Mouse (Mus musculus): Measurements from ENCODE around the gene Olfr1324. TPM values are rescaled to one million over a fixed set of nuclear protein-coding genes. Genes with fewer than 3 reads are reported as not detected.
"Not testable (repeated sequence)": the region's sequence is repeated elsewhere in the genome, so short reads cannot be mapped to it uniquely, and the experiment has no call there.

The Olfr1324 gene
- total RNA-seq (2014; rRNA removed; ENCODE audit: low replicate concordance): not detected in 2 replicates
- not detected in 2 replicates for polyA plus RNA-seq (2015; fragmentation: Nextera tagmentation; extraction: Ambion mirVana)

DNA sequence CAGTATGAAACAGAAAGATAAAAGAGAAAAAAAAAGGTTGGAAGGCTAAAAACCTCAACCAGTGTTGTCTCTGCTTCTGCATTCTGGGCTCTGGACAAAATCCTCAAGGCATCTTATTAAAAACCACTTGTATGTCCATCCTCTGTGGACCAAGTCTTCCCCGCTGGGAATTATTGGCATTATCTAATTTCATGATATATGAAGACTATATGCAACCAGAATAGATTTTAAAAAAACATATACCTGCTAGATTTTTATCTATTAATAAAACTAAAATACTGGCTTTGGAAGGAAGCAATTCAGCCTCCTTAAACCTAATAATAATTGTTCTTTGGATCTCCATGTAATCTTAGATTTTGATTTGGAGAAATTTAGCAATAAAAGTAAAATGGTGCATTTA lies at the start of gene Olfr1324:
TSS of gene Olfr1324 (minus strand) at position 101 of the 400 bp plus-strand sequence.
- TF ChIP-seq CTCF (IDR thresholded peaks at IDR 0.05; ENCODE audit: low read depth) (no peak), EP300 (IDR thresholded peaks at IDR 0.05; ENCODE audit: low read depth) (no peak)
- Histone ChIP-seq H3K36me3 (replicated peaks; ENCODE audit: control insufficient read depth, insufficient read depth, low read length) (no peaks in the 10 kb centered on the region), H3K27me3 (ENCODE audit: control insufficient read depth, insufficient read depth, low read length) (no peaks in the 10 kb centered on the region), H3K4me3 (ENCODE audit: low read depth, low read length) (no peak within 1 kb of the TSS), H3K9me3 (replicated peaks; ENCODE audit: control insufficient read depth, low read length) (no peaks in the 10 kb centered on the region), H3K27ac (ENCODE audit: low read depth) (no peak within 1 kb of the TSS), H3K4me1 (ENCODE audit: control insufficient read depth, insufficient read depth) (no peaks in the 10 kb centered on the region), H3K9ac (replicated peaks; ENCODE audit: low read depth, low read length) (no peak within 1 kb of the TSS), H3K4me2 (ENCODE audit: low read depth, low read length) (no peak within 1 kb of the TSS)
- whole genome bisulfite sequencing: 59% methylated on average over 1 of the region's 1 CpGs
- DNase-seq (ENCODE audit: low spot score): no peak
- no peak for ATAC-seq (ENCODE audit: insufficient read depth, low read depth)

- WGBS: 69% methylated on average over 6 of the region's 6 CpGs
- not testable (repeated sequence) for H3K4me3 ChIP-seq (ENCODE audit: low read depth, low read length); H3K4me1 ChIP-seq (ENCODE audit: control insufficient read depth, insufficient read depth); H3K27me3 ChIP-seq (ENCODE audit: control insufficient read depth, insufficient read depth, low read length); H3K36me3 ChIP-seq (replicated peaks; ENCODE audit: control insufficient read depth, insufficient read depth, low read length); DNase-seq (ENCODE audit: low spot score); H3K27ac ChIP-seq (ENCODE audit: low read depth); H3K9me3 ChIP-seq (replicated peaks; ENCODE audit: control insufficient read depth, low read length); H3K4me2 ChIP-seq (ENCODE audit: low read depth, low read length); H3K9ac ChIP-seq (replicated peaks; ENCODE audit: low read depth, low read length); ATAC-seq (ENCODE audit: insufficient read depth, low read depth)
Measured at GRCm38 (mm10) chrX:50470341-50470740, 42.0 kb upstream of the Olfr1324 start.

GRCm38 (mm10) chrX:50456136-50456535 lies 27.8 kb upstream of the Olfr1324 start:
- no peaks in the 10 kb centered on the region for H3K27me3 ChIP-seq (ENCODE audit: control insufficient read depth, insufficient read depth, low read length)
- no peak overlapping the region for H3K4me2 ChIP-seq (ENCODE audit: low read depth, low read length)
- no peak overlapping the region for H3K4me3 ChIP-seq (ENCODE audit: low read depth, low read length)
- TF ChIP-seq CTCF (IDR thresholded peaks at IDR 0.05; ENCODE audit: low read depth) (no peak), EP300 (IDR thresholded peaks at IDR 0.05; ENCODE audit: low read depth) (no peak)
- H3K36me3 ChIP-seq (replicated peaks; ENCODE audit: control insufficient read depth, insufficient read depth, low read length): no peaks in the 10 kb centered on the region
- no peak overlapping the region for H3K27ac ChIP-seq (ENCODE audit: low read depth)
- no peaks in the 10 kb centered on the region for H3K4me1 ChIP-seq (ENCODE audit: control insufficient read depth, insufficient read depth)
- no peak for ATAC-seq (ENCODE audit: insufficient read depth, low read depth)
- H3K9me3 ChIP-seq (replicated peaks; ENCODE audit: control insufficient read depth, low read length): no peaks in the 10 kb centered on the region
- DNase-seq (ENCODE audit: low spot score): no peak
- WGBS: 69% methylated on average over 1 of the region's 1 CpGs
- no peak overlapping the region for H3K9ac ChIP-seq (replicated peaks; ENCODE audit: low read depth, low read length)

GRCm38 (mm10) chrX:50443352-50443751 lies 15.1 kb upstream of the Olfr1324 start:
- DNase-seq (ENCODE audit: low spot score) (no peak), ATAC-seq (ENCODE audit: insufficient read depth, low read depth) (no peak)
- no peaks in the 10 kb centered on the region for H3K9me3 ChIP-seq (replicated peaks; ENCODE audit: control insufficient read depth, low read length)
- no peak overlapping the region for H3K4me3 ChIP-seq (ENCODE audit: low read depth, low read length)
- no peak for TF ChIP-seq CTCF (IDR thresholded peaks at IDR 0.05; ENCODE audit: low read depth)
- TF ChIP-seq EP300 (IDR thresholded peaks at IDR 0.05; ENCODE audit: low read depth): no peak
- whole genome bisulfite sequencing: 74% methylated on average over 1 of the region's 1 CpGs
- no peaks in the 10 kb centered on the region for H3K36me3 ChIP-seq (replicated peaks; ENCODE audit: control insufficient read depth, insufficient read depth, low read length)
- no peaks in the 10 kb centered on the region for H3K4me1 ChIP-seq (ENCODE audit: control insufficient read depth, insufficient read depth)
- H3K4me2 ChIP-seq (ENCODE audit: low read depth, low read length): no peak overlapping the region
- H3K27me3 ChIP-seq (ENCODE audit: control insufficient read depth, insufficient read depth, low read length): no peaks in the 10 kb centered on the region
- no peak overlapping the region for H3K27ac ChIP-seq (ENCODE audit: low read depth)
- H3K9ac ChIP-seq (replicated peaks; ENCODE audit: low read depth, low read length): no peak overlapping the region

- Histone ChIP-seq H3K4me3 (ENCODE audit: low read depth, low read length) (no peak overlapping the region), H3K4me1 (ENCODE audit: control insufficient read depth, insufficient read depth) (no peaks in the 10 kb centered on the region), H3K9ac (replicated peaks; ENCODE audit: low read depth, low read length) (no peak overlapping the region), H3K36me3 (replicated peaks; ENCODE audit: control insufficient read depth, insufficient read depth, low read length) (no peaks in the 10 kb centered on the region), H3K4me2 (ENCODE audit: low read depth, low read length) (no peak overlapping the region), H3K27ac (ENCODE audit: low read depth) (no peak overlapping the region), H3K9me3 (replicated peaks; ENCODE audit: control insufficient read depth, low read length) (no peaks in the 10 kb centered on the region), H3K27me3 (ENCODE audit: control insufficient read depth, insufficient read depth, low read length) (no peaks in the 10 kb centered on the region)
- 86% methylated on average over 1 of the region's 1 CpGs for WGBS
- no peak for DNase-seq (ENCODE audit: low spot score)
- TF ChIP-seq CTCF (IDR thresholded peaks at IDR 0.05; ENCODE audit: low read depth) (no peak), EP300 (IDR thresholded peaks at IDR 0.05; ENCODE audit: low read depth) (no peak)
- no peak for ATAC-seq (ENCODE audit: insufficient read depth, low read depth)
Measured at GRCm38 (mm10) chrX:50442696-50443095, 14.4 kb upstream of the Olfr1324 start.

GRCm38 (mm10) chrX:50432499-50432898 lies 4.2 kb upstream of the Olfr1324 start:
- Histone ChIP-seq H3K9me3 (replicated peaks; ENCODE audit: control insufficient read depth, low read length) (no peaks in the 10 kb centered on the region), H3K27ac (ENCODE audit: low read depth) (no peak overlapping the region), H3K4me2 (ENCODE audit: low read depth, low read length) (no peak overlapping the region), H3K27me3 (ENCODE audit: control insufficient read depth, insufficient read depth, low read length) (no peaks in the 10 kb centered on the region), H3K9ac (replicated peaks; ENCODE audit: low read depth, low read length) (no peak overlapping the region), H3K4me1 (ENCODE audit: control insufficient read depth, insufficient read depth) (no peaks in the 10 kb centered on the region), H3K4me3 (ENCODE audit: low read depth, low read length) (no peak overlapping the region), H3K36me3 (replicated peaks; ENCODE audit: control insufficient read depth, insufficient read depth, low read length) (no peaks in the 10 kb centered on the region)
- TF ChIP-seq EP300 (IDR thresholded peaks at IDR 0.05; ENCODE audit: low read depth) (no peak), CTCF (IDR thresholded peaks at IDR 0.05; ENCODE audit: low read depth) (no peak)
- no peak for DNase-seq (ENCODE audit: low spot score)
- WGBS: 71% methylated on average over 2 of the region's 2 CpGs
- ATAC-seq (ENCODE audit: insufficient read depth, low read depth): no peak

Data from heart, postnatal 0 days (tissue).